Mouse (Mus musculus) MEL-GATA-1-ER (cell line): ENCODE data around the gene Pfkm.

Experiments
- DNase-seq: peaks from one replicate; pipeline ENCODE4 v3.0.0-alpha.2; 2012; ENCODE audit warnings: low read depth; ENCODE audit errors: extremely low read depth

Gene Pfkm

DNA sequence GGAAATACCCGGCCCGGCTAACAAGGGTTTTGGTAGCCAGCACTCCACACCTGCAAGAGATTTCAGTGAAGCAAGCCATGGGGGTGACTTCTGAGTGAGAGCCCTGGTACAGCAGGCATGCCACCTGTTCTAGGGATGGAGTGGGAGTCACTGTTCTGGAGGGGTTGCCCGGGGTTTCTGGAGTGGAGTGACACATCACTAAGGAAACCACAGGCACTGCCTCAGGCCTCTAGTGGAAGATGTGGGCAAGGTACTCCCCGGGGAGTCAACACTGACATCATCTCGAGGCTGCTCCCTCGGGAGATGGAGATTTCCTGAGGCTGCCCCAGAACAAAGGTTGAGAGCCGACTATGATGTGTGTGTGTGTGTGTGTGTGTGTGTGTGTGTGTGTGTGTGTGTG is 78.0 kb downstream of the Pfkm start:
- no peak for DNase-seq

DNA sequence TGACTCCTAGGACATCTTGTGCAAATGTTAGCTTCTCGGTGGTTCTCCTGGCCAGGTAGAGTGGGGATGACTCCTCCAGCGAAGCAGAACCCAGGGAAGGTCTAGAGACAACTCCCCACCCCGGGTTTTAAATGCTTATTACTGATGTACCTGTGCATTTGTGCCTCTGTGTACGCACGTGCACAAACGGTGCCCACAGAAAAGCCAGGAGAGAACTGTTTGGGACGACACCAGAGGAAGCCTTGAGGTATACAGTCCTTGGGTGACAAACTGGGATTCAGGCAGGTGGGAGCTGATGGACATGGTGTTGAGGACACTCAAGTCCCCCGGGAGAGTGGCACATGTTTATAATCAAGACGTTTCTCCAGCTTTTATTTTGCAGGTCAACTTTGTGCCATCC is 78.5 kb downstream of the Pfkm start:
- DNase-seq, result no peak

DNA sequence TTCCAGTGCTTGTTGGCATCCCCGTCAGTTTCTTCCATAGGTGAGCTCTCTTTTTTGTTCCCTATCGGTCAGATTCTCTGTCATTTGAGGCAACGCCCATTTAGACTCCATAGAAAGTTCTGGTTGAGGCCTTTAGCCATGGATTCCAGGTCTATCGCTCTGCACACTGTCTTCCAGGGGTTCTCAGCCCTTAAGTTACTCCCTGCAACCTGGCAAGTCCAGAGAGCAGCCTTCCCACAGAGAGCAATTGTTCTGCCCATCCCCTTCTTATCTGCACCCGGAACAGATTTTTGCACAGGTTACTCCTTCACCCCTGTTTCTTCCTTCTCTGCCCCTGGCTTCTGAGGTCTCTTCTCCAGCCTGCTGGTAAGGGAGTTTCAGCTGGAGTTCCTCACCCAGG is 79.7 kb downstream of the Pfkm start:
- DNase-seq, result no peak

DNA sequence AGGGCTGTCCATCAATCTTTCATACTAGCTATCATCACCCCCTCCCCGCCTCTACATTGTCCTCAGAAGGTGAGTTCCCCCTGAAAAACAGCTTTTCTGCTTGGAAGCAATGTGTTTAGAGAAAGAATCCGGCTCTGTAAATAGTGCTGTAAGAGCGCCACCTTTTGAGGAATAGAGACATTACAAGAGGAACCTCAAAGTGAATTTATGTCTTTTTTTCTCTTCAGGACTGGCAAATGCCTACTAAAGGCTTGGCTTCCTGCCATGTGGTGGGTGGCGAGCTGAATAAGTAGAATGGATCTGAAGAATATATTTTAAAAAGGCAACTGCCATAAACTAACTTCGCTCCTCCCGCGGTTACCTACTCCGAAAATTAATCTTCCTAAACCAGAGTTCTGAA is 81.4 kb downstream of the Pfkm start:
- DNase-seq, result peak; percentile 72

DNA sequence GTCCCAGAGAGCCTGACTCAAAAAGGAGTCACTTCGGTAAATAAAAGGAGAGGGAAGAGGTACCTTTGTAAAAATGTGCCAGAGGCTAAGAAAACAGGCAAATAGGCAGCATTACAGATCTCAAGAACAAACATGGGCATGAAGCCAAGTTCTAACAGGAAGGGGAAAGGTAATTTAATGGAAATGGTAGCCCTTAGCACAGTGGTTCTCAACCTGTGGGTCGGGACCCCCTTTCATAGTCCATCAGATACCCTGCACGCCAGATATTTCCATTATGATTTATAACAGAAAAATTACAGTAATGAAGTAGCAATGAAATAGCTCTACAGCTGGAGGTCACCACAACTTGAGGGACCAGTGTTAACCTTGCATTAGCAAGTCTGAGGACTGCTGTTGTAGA is 84.9 kb downstream of the Pfkm start:
- DNase-seq, result no peak

DNA sequence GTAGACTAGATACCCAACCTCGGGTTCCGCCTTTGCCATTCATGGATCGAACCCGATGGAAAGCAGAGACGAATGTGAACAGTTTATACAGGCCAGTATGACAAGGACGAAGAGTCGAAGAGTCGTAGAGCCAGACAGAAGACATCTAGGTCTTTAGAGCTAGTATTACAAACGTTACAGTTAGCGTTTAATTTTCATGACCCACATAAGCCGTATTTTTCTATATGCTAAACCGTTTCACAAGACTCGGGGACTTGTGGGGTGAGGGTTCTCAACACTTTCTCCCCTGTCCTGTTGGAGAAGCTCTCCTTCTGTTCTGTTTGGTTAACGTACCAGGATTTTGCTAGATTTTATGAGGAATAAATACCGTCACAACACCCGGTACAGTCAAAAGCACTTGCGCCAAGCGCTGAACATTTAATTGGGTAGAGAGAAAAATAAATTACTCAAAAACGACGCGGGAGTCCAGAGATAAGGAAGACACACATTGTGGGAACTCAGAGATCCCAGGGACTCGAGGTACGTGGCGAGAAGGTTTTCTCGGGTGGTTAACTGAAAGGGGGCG is 88.3 kb downstream of the Pfkm start:
- DNase-seq, result no peak

DNA sequence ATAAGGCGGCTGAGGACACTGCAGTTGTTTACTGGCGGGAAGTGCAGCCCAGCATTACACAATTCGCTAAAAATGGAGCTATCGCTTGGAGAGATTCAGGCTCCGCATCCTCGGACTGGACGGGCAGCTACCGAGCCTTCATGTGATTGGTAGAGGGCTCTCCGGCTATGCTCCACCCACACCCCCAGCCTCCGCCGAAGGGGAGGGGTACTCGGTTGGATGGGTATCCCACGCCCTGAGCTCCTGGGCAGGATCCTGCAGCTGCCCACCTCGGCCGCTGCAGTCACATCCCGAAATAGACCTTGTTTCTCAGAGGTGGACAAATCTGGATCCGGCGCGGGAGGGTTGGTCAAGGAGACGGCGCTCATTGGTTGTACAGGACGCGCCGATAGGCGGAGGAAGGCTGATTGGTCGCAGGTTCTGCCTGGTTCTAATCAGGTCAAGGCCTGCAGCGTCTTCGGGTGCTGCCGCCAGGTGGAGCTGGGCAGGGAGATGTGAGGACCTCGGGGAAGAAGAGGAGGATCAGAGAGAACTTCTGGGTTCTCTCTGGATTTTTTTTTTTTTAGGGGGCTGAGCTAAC is 88.8 kb downstream of the Pfkm start:
- peak; percentile 97 for DNase-seq
